Mouse (Mus musculus) brown adipose tissue, adult 24 weeks (tissue): ENCODE results near the gene Ufl1. TPM values are rescaled to one million over a fixed set of nuclear protein-coding genes. Genes with fewer than 3 reads are reported as not detected.
"Not testable (repeated sequence)": the region's sequence is repeated elsewhere in the genome, so short reads cannot be mapped to it uniquely, and the experiment has no call there.

ENCODE experiments used
- H3K27ac ChIP-seq: fragments of 200-500 bp; replicated peaks from 2 replicates; pipeline ENCODE4 v1.5.1; 2012; ENCODE audit warnings: low read depth, mild to moderate bottlenecking, low read length
- H3K4me1 ChIP-seq: fragments of 200-500 bp; 2 replicates; pipeline ENCODE4 v1.6.1; 2012; ENCODE audit warnings: low read length, mixed read lengths; ENCODE audit not compliant: control insufficient read depth, insufficient read depth, insufficient read length
- H3K4me3 ChIP-seq: fragments of 200-500 bp; 2 replicates; pipeline ENCODE4 v1.5.1; 2012; ENCODE audit warnings: low read depth, mild to moderate bottlenecking, low read length, moderate library complexity; ENCODE audit not compliant: insufficient read depth
- polyA plus RNA-seq: library from polyadenylated mRNA; stranded (reverse); fragments of >200 nt; gene quantifications from 2 replicates; pipeline ENCODE4 v1.2.4, GENCODE M21; 2012; ENCODE audit not compliant: missing spikeins, insufficient read depth, insufficient read length

The Ufl1 gene
- polyA plus RNA-seq, result 11.6 and 14.0 TPM in 2 replicates

DNA sequence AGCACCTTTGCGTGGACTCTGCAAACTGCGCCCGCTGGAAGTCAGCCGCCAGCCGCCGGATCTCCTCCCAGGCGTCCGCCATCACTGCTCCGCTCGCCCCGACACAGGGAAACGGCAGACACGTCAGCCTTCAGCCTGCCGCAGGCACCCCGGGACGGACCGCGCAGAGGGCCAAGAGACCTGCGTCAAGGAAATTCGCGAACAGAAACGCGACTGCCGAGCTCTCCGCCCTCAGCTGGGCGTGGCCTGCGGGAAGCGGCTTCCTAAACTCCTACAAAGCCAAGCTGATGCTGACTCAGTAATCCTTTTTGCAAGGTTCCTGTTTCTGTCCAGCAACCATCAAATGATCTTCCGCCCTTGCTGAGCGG lies at the start of gene Ufl1:
TSS of gene Ufl1 (minus strand) at position 151 of the 368 bp plus-strand sequence.
- H3K4me1 ChIP-seq, result peaks cover 2% of the 10 kb centered on the region; the same call in 1 of the 2 replicates
- peak within 1 kb of the TSS; percentile 92 for H3K4me3 ChIP-seq
- peak within 1 kb of the TSS; percentile 87 for H3K27ac ChIP-seq

DNA sequence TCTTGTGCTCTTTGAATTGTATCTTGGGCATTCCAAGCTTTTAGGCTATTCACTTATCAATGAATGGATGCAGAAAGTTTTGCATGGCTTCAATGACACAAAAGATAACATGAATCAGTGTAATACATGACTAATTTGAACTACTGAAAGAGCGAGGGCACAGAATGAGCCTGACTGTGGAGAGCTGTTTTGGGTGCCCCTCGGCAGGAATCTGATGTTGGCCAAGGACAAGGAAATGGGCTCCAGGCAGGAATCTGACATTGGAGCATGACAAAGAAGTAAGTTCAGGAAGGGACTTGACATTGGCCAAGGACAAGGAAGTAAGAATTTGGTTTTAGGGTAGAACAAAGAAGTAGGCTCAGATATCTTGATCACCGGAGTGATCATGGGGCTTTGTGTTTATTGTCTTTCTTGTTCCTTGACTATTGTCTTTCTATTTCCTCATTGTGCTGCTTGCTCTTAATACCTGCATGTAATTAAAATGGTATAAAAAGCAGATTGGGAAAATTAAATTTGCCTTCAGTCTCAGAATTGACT lies 44.1 kb upstream of the Ufl1 start:
- no peaks in the 10 kb centered on the region for H3K4me1 ChIP-seq
- H3K27ac ChIP-seq, result no peak overlapping the region
- no peak overlapping the region for H3K4me3 ChIP-seq

GRCm38 (mm10) chr4:25322631-25323178 lies 41.1 kb upstream of the Ufl1 start:
- Histone ChIP-seq H3K4me1 (no peaks in the 10 kb centered on the region), H3K4me3 (no peak overlapping the region), H3K27ac (no peak overlapping the region)

GRCm38 (mm10) chr4:25313767-25314166 lies 32.1 kb upstream of the Ufl1 start:
- Histone ChIP-seq H3K4me1 (no peaks in the 10 kb centered on the region), H3K4me3 (no peak overlapping the region), H3K27ac (no peak overlapping the region)

DNA sequence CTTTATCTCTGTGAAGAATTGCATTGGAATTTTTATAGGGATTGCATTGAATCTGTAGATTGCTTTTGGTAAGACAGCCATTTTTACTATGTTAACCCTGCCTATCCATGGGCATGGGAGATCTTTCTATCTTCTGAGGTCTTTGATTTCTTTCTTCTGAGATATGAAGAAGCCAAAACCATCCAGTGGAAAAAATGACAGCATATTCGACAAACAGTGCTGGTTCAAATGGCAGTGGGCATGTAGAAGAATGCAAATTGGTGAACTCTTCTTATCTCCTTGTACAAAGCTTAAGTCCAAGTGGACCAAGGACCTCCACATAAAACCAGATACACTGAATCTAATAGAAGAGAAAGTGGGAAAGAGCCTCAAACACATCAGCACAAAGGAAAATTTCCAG lies 3.4 kb upstream of the Ufl1 start:
- H3K27ac ChIP-seq, H3K4me1 ChIP-seq, H3K4me3 ChIP-seq: not testable (repeated sequence)

GRCm38 (mm10) chr4:25280938-25281670 lies 517 bp downstream of the Ufl1 start:
- peaks cover 2% of the 10 kb centered on the region; the same call in 1 of the 2 replicates for H3K4me1 ChIP-seq
- H3K4me3 ChIP-seq, result peak overlapping the region; percentile 92
- peak overlapping the region; percentile 87 for H3K27ac ChIP-seq

DNA sequence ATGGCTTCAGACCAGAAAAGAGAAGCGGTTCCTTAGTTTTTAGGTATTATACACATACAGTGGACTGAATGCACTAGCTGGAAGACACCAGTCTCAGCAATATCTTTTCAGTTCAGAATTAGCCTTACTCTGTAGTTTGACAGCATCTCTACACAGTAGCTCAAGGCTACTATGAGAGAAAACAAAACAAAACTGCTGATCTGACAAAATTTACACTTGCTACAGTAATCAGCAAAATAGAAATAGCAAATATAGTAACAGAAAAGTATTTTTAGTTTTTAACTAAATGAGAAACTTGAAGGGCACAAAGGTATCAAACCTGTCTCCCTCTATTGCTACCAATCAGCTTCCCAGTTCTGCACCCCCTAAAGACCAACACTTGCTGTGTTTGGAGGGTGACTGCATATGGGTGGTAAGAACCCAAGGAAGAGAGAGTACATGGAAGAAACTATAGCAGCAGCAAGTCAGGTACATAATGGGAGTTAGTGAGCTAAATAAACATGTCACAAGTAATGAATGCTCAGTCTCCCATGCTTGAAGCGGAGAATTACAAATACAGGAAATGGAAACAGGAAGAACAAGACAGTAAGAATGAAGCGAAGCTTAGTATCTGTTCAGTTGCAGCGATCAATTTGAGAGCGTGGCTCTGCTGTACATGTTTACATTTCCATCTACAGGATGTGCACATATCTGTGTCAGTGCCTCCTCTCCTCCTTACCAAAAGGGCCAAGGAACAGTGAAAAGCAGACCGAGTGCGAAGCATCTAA lies 8.6 kb downstream of the Ufl1 start:
- Histone ChIP-seq H3K4me1 (no peaks in the 10 kb centered on the region), H3K4me3 (no peak overlapping the region), H3K27ac (no peak overlapping the region; the same call in 1 of the 2 replicates)

DNA sequence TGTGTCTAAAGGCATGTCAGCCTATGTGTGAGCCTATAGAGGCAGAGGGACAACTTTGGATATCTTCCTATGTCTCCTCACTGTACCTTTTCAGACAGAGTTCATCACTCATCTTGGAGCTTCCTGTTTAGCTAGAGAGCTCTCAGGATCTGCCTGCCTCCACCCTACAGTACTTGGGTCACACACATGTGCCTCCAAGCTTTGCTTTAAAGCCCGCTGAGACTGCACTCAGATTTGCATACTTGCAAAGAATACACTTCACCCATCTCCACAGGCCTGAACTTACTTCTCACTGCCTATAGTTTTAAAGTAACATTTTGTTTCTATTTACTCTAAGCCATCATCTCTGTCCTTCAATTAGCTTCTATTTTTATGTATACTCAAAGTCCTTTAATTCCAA lies 9.7 kb downstream of the Ufl1 start:
- no peak overlapping the region for H3K4me3 ChIP-seq
- H3K4me1 ChIP-seq, result no peaks in the 10 kb centered on the region
- H3K27ac ChIP-seq, result no peak overlapping the region

DNA sequence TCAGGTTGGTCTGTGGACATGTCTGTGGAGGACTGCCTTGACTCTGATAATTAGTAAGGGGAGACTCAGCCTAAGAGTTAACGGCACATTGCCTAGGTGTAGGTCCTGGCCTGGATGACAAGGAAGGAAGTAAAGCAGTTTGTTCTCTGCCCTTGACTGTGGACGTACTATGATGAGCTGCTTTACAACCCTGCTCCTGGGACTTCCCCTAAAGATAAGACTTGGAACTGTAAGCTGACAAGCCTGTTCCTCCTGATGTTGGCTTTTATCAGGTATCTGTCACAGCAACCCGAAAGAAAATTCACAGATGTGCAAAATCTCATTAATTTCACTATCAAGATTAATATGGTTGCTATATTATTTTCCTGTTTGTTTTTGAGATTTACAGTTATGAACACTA lies 14.5 kb downstream of the Ufl1 start:
- Histone ChIP-seq H3K27ac (no peak overlapping the region), H3K4me1 (no peaks in the 10 kb centered on the region), H3K4me3 (no peak overlapping the region)

- H3K27ac ChIP-seq, result no peak overlapping the region
- H3K4me3 ChIP-seq, result no peak overlapping the region
- no peaks in the 10 kb centered on the region for H3K4me1 ChIP-seq
These were observed 23.7 kb downstream of the Ufl1 start for GRCm38 (mm10) chr4:25257822-25258398.

GRCm38 (mm10) chr4:25242776-25243175 lies 38.8 kb downstream of the Ufl1 start, which contains the start of gene Fhl5:
Gene Fhl5 (minus strand): TSS chr4:25242876.
- H3K27ac ChIP-seq, result no peak within 1 kb of the TSS
- H3K4me3 ChIP-seq, result no peak within 1 kb of the TSS
- H3K4me1 ChIP-seq, result no peaks in the 10 kb centered on the region

DNA sequence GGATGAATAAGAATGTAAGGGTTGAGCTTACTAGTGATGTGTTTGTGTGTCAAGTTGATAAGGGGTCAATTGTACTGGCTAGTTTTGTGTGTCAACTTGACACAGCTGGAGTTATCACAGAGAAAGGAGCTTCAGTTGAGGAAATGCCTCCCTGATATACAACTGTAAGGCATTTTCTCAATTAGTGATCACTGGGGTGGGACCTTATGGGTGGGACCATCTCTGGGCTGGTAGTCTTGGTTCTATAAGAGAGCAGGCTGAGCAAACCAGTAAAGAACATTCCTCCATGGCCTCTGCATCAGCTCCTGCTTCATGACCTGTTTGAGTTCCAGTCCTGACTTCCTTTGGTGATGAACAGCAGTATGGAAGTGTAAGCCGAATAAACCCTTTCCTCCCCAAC lies 46.0 kb downstream of the Ufl1 start:
- not testable (repeated sequence) for H3K4me3 ChIP-seq, H3K27ac ChIP-seq, H3K4me1 ChIP-seq

- not testable (repeated sequence) for H3K4me1 ChIP-seq, H3K4me3 ChIP-seq, H3K27ac ChIP-seq
These were observed 47.9 kb downstream of the Ufl1 start for GRCm38 (mm10) chr4:25233767-25234166.

DNA sequence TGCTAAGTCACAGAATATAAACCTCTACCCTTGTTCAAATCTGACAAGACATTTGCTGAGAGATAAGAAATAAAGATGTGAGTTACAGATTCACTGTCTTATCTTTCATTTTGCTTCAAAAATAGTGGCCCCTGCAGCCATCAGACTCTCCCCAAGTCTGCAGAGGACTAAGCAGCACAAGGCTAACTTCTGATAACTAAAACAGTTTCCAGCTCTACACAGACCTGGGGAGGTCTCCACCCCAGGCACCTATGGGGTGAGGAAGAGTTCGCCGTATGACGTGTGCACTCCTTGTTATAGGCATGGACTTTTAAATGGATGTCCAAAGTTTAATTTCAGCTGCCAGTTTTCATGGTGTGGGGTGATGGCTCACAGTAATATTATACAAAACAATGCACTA lies 49.1 kb downstream of the Ufl1 start:
- Histone ChIP-seq H3K4me3 (no peak overlapping the region), H3K4me1 (no peaks in the 10 kb centered on the region), H3K27ac (no peak overlapping the region)

DNA sequence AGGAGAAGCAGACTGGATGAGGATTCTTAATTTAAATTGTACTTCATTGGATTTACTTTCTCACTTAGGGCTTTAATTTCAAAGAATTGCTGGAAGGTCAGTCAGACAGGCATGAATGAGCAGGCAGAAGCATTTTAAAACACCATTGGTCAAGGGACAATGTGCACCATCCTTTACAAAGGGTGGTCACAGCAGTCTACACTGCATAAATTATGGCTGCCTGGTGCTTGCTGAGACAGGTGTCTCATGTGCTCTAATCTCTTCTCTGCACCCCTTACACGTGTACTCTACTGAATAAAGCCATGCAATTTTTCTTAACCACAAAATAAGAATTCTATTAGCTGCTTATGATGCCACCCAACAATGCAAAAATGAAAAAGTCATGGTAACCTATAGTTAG lies 54.1 kb downstream of the Ufl1 start:
- Histone ChIP-seq H3K27ac (no peak overlapping the region), H3K4me1 (no peaks in the 10 kb centered on the region), H3K4me3 (no peak overlapping the region)
